Mouse (Mus musculus): ENCODE results near the gene Smdt1. TPM values are rescaled to one million over a fixed set of nuclear protein-coding genes. Genes with fewer than 3 reads are reported as not detected.
"Not testable (repeated sequence)": the region's sequence is repeated elsewhere in the genome, so short reads cannot be mapped to it uniquely, and the experiment has no call there.

Gene Smdt1
- polyA plus RNA-seq, 1 experiment from 2014 or later: 440 TPM

GRCm38 (mm10) chr15:82354126-82354945 is 15.6 kb downstream of the Smdt1 start, which contains the start of gene Ndufa6:
Ndufa6 (minus strand) TSS chr15:82354322.
- H3K4me2 ChIP-seq: peak within 1 kb of the TSS; percentile 90
- H3K9me3 ChIP-seq (replicated peaks): no peaks in the 10 kb centered on the region
- peaks cover 34% of the 10 kb centered on the region for H3K4me1 ChIP-seq
- ATAC-seq (ENCODE audit: low FRiP score): peak; percentile 99
- WGBS: 2% methylated on average over 57 of the region's 57 CpGs
- H3K27me3 ChIP-seq (replicated peaks): no peaks in the 10 kb centered on the region
- peak within 1 kb of the TSS; percentile 92 for H3K27ac ChIP-seq (replicated peaks)
- H3K36me3 ChIP-seq: peaks cover 16% of the 10 kb centered on the region
- H3K9ac ChIP-seq (replicated peaks): peak within 1 kb of the TSS; percentile 99
- H3K4me3 ChIP-seq (replicated peaks): peak within 1 kb of the TSS; percentile 94

- Histone ChIP-seq H3K27ac (replicated peaks) (no peak overlapping the region), H3K27me3 (replicated peaks) (no peaks in the 10 kb centered on the region), H3K4me3 (replicated peaks) (no peak overlapping the region), H3K4me2 (no peak overlapping the region), H3K36me3 (no peaks in the 10 kb centered on the region), H3K9ac (replicated peaks) (no peak overlapping the region), H3K9me3 (replicated peaks) (no peaks in the 10 kb centered on the region), H3K4me1 (peaks cover 7% of the 10 kb centered on the region)
- 65% methylated on average over 22 of the region's 22 CpGs for WGBS
- no peak for ATAC-seq (ENCODE audit: low FRiP score)
Observed at GRCm38 (mm10) chr15:82358431-82359260, 19.9 kb downstream of the Smdt1 start.

- 80% methylated on average over 11 of the region's 11 CpGs for WGBS
- Histone ChIP-seq H3K9me3 (replicated peaks) (no peaks in the 10 kb centered on the region), H3K4me3 (replicated peaks) (no peak overlapping the region), H3K36me3 (no peaks in the 10 kb centered on the region), H3K4me1 (no peaks in the 10 kb centered on the region), H3K4me2 (no peak overlapping the region), H3K27ac (replicated peaks) (no peak overlapping the region), H3K27me3 (replicated peaks) (no peaks in the 10 kb centered on the region), H3K9ac (replicated peaks) (no peak overlapping the region)
- no peak for ATAC-seq (ENCODE audit: low FRiP score)
Observed at GRCm38 (mm10) chr15:82361459-82362018, 22.8 kb downstream of the Smdt1 start.

GRCm38 (mm10) chr15:82362234-82362633 is 23.5 kb downstream of the Smdt1 start:
- Histone ChIP-seq H3K9me3 (replicated peaks) (no peaks in the 10 kb centered on the region), H3K27me3 (replicated peaks) (no peaks in the 10 kb centered on the region), H3K36me3 (no peaks in the 10 kb centered on the region), H3K4me3 (replicated peaks) (no peak overlapping the region), H3K27ac (replicated peaks) (no peak overlapping the region), H3K4me1 (no peaks in the 10 kb centered on the region), H3K4me2 (no peak overlapping the region), H3K9ac (replicated peaks) (no peak overlapping the region)
- no peak for ATAC-seq (ENCODE audit: low FRiP score)
- 89% methylated on average over 4 of the region's 4 CpGs for WGBS

- not testable (repeated sequence) for H3K4me2 ChIP-seq; H3K27me3 ChIP-seq (replicated peaks); H3K9ac ChIP-seq (replicated peaks); H3K4me1 ChIP-seq; ATAC-seq (ENCODE audit: low FRiP score); H3K36me3 ChIP-seq; H3K4me3 ChIP-seq (replicated peaks); H3K9me3 ChIP-seq (replicated peaks); H3K27ac ChIP-seq (replicated peaks)
- 83% methylated on average over 7 of the region's 12 CpGs for WGBS
Observed at GRCm38 (mm10) chr15:82363801-82364200, 25.0 kb downstream of the Smdt1 start.

GRCm38 (mm10) chr15:82364561-82364960 is 25.8 kb downstream of the Smdt1 start:
- not testable (repeated sequence) for H3K27ac ChIP-seq (replicated peaks); ATAC-seq (ENCODE audit: low FRiP score); H3K9ac ChIP-seq (replicated peaks); H3K4me1 ChIP-seq; H3K9me3 ChIP-seq (replicated peaks); H3K4me2 ChIP-seq; H3K36me3 ChIP-seq; H3K27me3 ChIP-seq (replicated peaks); H3K4me3 ChIP-seq (replicated peaks)
- WGBS: 20% methylated on average over 7 of the region's 9 CpGs

- H3K4me2 ChIP-seq: no peak overlapping the region
- ATAC-seq (ENCODE audit: low FRiP score): no peak
- 98% methylated on average over 4 of the region's 4 CpGs for WGBS
Observed at GRCm38 (mm10) chr15:82368146-82368545, 29.4 kb downstream of the Smdt1 start.

GRCm38 (mm10) chr15:82368851-82369250 is 30.1 kb downstream of the Smdt1 start:
- ATAC-seq (ENCODE audit: low FRiP score): no peak
- Histone ChIP-seq H3K27me3 (replicated peaks) (no peaks in the 10 kb centered on the region), H3K36me3 (no peaks in the 10 kb centered on the region), H3K9me3 (replicated peaks) (no peaks in the 10 kb centered on the region), H3K4me1 (no peaks in the 10 kb centered on the region), H3K9ac (replicated peaks) (no peak overlapping the region), H3K4me3 (replicated peaks) (no peak overlapping the region), H3K4me2 (no peak overlapping the region), H3K27ac (replicated peaks) (no peak overlapping the region)
- 88% methylated on average over 1 of the region's 1 CpGs for WGBS

More at GRCm38 (mm10) chr15:82368146-82368545, 29.4 kb downstream of the Smdt1 start:
- Histone ChIP-seq H3K27me3 (replicated peaks) (no peaks in the 10 kb centered on the region), H3K9ac (replicated peaks) (no peak overlapping the region), H3K27ac (replicated peaks) (no peak overlapping the region), H3K9me3 (replicated peaks) (no peaks in the 10 kb centered on the region), H3K4me1 (no peaks in the 10 kb centered on the region), H3K36me3 (no peaks in the 10 kb centered on the region), H3K4me3 (replicated peaks) (no peak overlapping the region)

- Histone ChIP-seq H3K9me3 (replicated peaks) (no peaks in the 10 kb centered on the region), H3K4me3 (replicated peaks) (no peak overlapping the region), H3K9ac (replicated peaks) (no peak overlapping the region), H3K4me2 (no peak overlapping the region), H3K27me3 (replicated peaks) (no peaks in the 10 kb centered on the region), H3K4me1 (peaks cover 3% of the 10 kb centered on the region; the same call in 1 of the 2 replicates), H3K36me3 (no peaks in the 10 kb centered on the region), H3K27ac (replicated peaks) (no peak overlapping the region)
- WGBS: 92% methylated on average over 6 of the region's 6 CpGs
- no peak for ATAC-seq (ENCODE audit: low FRiP score)
Observed at GRCm38 (mm10) chr15:82372446-82372845, 33.7 kb downstream of the Smdt1 start.

GRCm38 (mm10) chr15:82372991-82373390 is 34.2 kb downstream of the Smdt1 start:
- WGBS: 88% methylated on average over 5 of the region's 5 CpGs

GRCm38 (mm10) chr15:82374437-82374836 is 35.7 kb downstream of the Smdt1 start:
- Histone ChIP-seq H3K9ac (replicated peaks) (no peak overlapping the region), H3K4me1 (peaks cover 4% of the 10 kb centered on the region; the same call in 1 of the 2 replicates), H3K36me3 (no peaks in the 10 kb centered on the region), H3K9me3 (replicated peaks) (no peaks in the 10 kb centered on the region), H3K27ac (replicated peaks) (no peak overlapping the region), H3K27me3 (replicated peaks) (no peaks in the 10 kb centered on the region), H3K4me2 (no peak overlapping the region), H3K4me3 (replicated peaks) (no peak overlapping the region)
- no peak for ATAC-seq (ENCODE audit: low FRiP score)
- WGBS: 71% methylated on average over 5 of the region's 5 CpGs

More at GRCm38 (mm10) chr15:82372991-82373390, 34.2 kb downstream of the Smdt1 start:
- Histone ChIP-seq H3K36me3 (no peaks in the 10 kb centered on the region), H3K4me2 (no peak overlapping the region), H3K9ac (replicated peaks) (no peak overlapping the region), H3K9me3 (replicated peaks) (no peaks in the 10 kb centered on the region), H3K4me1 (peaks cover 3% of the 10 kb centered on the region; the same call in 1 of the 2 replicates), H3K27me3 (replicated peaks) (no peaks in the 10 kb centered on the region), H3K4me3 (replicated peaks) (no peak overlapping the region), H3K27ac (replicated peaks) (no peak overlapping the region)
- ATAC-seq (ENCODE audit: low FRiP score): no peak
